Mouse (Mus musculus) cerebellum, postnatal 10 days (tissue): ENCODE results near the gene Ndufs2.

Source experiments
- DNase-seq, 2 experiments: peaks; one replicate each; pipeline ENCODE4 v3.0.0; 2021; ENCODE audit warnings: mixed read lengths in 2 of 2

Gene Ndufs2

GRCm38 (mm10) chr1:171250680-171251593 lies at the start of gene Ndufs2:
Gene Ndufs2 (minus strand): TSS chr1:171251388.
- peak; percentile 70 to 79 for DNase-seq

DNA sequence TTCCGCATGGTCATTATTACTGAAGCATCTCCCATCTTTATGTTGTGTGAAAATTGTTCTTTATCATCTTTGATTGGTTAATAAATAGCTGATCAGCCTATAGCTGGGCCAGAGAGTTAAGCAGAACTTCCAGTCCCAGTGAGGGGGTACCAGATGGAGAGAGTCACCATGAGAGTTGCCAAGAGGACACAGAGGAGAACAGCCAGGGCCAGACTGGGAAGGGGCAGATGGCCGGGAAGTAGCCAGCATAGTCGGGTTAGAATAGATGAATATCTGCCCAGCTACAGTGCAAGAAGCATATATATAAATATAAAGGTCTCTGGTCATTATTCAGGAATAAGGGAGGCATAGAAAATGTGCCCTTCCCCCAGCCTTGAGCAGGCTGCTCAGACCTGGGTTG lies 47.0 kb upstream of the Ndufs2 start:
- DNase-seq: peak in 1 of 2 experiments; percentile 53

DNA sequence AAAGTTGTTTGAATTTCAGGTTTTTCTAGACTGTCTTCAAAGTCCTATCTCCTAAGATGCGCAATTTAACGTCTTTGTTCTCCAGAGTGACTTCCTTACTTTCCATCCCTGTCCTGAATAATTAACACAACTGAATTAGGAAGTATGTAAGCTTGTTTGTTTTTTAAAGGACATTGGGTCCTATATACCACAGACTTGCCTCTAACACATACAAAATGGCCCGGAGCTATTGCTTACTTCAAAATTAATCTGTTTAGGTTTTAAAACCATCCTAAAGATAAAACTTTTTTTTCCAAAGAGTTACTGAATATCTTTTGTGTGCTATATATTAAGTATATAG lies 43.8 kb upstream of the Ndufs2 start:
- no peak for DNase-seq

DNA sequence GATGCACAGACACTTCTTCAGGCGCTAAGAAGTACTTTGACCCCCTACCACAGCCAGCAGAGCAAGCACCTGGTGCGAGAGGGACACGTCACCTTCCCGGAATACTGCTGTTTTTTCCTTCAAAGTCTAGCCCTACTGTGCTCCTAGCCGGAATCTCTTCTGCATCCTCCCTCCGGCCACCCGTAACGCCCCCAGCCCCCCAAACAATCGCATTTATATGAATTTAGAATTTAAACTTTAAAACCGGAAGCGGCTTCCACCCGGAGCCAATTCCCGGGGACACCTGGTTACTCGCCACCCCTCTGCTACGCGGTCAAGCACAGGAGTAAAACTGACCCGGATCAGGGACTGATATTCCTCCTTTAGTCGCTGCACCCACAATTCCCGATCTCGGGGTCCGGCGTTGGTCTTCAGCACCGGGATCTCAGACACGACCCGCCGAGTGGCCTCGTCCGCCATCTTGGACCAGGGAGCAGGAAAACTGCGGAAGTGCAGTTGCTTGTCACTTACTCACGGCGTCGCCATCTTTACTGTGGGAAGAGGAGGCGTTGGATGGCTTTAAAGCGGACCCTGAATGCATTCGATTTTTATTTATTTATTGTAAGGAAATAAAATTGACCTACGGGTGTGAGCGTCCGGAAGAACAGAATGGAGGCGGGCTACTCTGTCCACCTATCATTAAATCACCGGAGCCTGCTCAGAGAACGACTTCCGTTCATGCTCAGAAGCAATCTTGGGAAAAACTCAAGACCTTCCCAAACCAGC lies 43.3 kb upstream of the Ndufs2 start, which contains the start of gene Ufc1:
Ufc1 (minus strand) TSS at position 727 of the 765 bp plus-strand sequence.
- DNase-seq: peak; percentile 87 to 89

DNA sequence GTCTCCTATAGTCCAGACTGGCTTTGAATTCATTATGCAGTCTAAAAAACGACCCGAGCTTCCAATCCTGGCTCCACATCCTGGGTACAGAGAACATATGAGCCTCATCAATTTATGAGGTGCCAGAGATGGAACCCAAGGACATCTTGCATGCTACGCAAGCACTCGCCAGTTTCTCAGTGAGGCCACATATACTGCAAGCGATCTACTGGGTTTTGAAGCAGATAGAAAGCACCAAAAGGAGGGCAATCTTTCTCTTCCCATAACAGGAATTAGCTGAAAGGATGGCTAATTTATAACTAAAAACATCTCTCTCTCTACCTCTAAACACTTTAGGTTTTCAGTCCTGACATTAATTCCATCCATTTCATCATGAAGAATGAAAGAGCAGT lies 42.7 kb upstream of the Ndufs2 start:
- DNase-seq: no peak

- no peak for DNase-seq
Observed at GRCm38 (mm10) chr1:171293351-171293750, 42.2 kb upstream of the Ndufs2 start.

GRCm38 (mm10) chr1:171288328-171288727 lies 37.1 kb upstream of the Ndufs2 start:
- no peak for DNase-seq

DNA sequence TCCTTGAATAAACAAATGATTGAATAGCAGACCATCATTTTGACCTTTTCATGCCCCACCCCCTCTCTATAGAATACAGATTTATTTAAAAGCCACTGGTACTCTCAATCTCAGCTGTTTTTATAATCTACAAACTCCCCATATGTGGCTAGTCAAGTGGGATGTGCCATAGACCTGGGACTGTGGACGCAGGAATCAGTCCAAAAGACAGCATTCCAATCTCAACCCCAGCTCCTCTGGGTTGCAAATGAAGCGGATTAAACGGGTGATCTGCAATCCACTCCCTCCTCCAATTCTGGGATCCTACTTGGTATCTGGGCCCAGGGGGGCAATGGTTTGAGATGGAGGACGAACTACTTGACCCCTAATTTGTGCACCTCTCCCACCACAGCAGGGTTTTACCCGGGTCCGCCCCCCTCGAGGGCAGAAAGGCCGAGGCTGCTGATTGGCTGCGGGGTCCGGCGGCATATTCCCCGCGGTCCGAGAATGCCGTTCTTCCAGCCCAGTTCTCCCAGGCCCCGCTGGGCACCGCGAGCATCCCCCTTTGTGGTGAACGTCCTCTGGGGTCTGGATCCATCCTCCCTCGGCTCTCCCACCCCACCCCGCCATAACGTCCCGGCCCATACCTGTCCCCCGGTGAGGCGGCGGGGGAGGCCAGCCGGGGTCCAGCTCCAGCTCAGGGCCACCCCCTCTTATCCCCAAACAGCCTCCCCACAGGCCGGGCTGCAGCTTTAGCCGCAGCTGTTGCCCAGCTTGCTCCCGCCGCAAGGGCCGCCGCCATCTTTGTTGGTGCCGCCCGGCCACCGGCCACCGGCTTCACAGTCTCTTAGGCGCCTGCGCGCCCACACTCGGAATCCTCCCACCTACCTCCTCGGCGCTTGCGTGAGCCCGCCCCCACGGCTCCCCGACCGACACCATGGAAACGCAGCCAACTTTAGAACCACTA lies 36.2 kb upstream of the Ndufs2 start, which contains the start of gene Usp21:
Usp21 (minus strand) TSS at position 856 of the 946 bp plus-strand sequence.
- peak; percentile 96 to 98 for DNase-seq

GRCm38 (mm10) chr1:171286517-171286916 lies 35.3 kb upstream of the Ndufs2 start:
- peak; percentile 31 for DNase-seq

DNA sequence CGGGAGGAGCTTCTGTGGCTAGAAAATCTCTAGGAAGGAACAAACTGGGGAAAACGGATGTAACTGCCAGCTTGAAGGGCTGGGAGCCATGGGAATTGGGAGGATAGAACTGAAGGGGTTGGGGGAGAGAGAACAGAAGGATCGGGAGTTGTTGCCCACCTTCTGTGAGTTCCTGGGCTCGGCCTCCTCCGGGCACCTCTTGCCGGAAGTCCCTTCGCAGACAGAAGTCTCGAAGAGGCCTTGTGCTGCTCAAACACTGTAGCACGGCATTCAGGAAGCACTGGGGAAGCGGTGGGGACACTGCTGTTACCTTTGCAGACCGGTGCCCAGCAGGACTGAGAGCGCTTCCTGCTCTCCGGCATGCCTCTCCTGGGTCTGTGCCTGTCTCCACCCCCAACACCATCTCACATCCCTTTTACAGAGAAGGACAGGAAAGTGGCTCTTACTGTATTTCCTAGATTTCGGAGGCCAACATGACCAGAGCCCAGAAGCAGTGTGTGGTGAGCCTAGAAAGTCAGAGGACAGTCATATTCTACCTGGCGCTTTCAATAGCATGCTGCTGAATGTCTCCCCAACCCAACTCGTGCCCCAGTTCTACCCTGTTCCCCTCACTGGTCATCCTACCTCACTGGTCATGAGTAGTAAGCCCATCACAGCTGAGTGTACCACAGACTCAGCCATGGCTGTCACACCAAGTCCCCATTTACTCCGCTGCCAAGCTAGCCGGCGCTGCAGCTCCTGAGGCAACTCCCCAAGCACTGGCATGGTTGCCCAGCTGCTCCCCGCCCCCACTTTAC lies 34.1 kb upstream of the Ndufs2 start:
- peak; percentile 3 to 5 for DNase-seq

DNA sequence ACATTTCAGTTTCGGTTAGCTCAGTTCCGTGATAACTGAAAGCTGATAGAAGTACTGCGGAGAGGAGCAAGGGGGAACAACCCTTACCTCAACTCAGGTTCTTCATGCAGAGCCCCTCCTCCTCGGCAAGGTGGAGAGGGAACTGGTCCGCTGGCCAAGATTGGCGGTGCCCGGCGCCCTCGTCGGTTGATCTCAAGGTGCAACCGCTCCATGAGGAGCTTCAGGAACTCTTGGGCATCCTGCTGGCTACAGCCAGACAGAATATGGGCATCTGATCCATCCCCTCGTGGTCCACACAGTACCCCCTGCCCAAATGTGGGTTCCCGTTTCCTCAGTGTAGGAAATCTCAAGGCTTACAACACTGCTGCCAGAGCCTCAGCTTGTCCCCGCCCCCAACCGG lies 33.3 kb upstream of the Ndufs2 start:
- peak in 1 of 2 experiments; percentile 6 for DNase-seq

DNA sequence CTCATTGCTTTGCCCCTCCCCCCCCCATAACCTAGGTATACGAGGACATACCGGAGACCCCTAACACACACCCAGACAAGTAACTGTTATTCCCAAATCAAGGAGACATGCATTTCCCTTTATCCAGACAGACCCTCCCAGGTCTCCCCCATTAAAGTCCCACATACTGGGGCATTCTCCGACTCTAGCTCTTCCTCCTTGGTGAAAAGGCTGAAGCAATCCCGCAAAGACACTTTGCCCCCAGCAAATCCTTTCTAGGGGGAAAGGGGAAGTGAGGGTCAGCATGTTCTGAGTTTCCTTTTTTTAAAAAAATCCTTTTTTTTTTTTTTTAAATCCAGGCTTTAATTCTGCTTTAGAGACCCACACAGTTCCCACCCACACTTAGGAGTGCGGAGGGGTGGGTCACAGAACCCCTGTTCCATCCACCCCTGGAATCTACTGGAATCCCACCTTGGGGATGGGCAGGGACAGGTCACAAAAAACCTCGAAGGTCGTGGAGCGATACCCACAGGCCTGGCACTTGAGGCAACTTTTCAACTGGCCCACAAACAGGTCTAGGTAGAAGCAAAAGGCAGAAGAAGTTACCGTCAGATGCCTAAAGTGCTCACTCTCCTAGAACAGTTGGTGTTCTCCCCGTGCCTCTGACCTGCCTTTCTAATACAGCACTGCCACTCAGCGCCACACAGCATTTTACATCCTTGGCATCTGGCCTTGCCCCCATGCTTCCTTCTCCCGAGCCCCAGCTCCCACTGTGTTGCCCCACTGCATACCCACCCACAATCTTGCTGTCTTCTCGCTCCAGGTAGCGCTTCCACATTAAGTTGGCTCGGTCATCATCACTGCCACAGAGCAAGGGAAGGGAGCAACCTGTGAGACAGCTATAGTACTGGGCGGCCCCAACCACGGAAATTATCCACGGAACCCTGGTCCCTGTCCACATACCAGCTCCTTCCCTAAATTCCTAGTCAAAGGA lies 32.3 kb upstream of the Ndufs2 start:
- peak in 1 of 2 experiments; percentile 12 for DNase-seq

DNA sequence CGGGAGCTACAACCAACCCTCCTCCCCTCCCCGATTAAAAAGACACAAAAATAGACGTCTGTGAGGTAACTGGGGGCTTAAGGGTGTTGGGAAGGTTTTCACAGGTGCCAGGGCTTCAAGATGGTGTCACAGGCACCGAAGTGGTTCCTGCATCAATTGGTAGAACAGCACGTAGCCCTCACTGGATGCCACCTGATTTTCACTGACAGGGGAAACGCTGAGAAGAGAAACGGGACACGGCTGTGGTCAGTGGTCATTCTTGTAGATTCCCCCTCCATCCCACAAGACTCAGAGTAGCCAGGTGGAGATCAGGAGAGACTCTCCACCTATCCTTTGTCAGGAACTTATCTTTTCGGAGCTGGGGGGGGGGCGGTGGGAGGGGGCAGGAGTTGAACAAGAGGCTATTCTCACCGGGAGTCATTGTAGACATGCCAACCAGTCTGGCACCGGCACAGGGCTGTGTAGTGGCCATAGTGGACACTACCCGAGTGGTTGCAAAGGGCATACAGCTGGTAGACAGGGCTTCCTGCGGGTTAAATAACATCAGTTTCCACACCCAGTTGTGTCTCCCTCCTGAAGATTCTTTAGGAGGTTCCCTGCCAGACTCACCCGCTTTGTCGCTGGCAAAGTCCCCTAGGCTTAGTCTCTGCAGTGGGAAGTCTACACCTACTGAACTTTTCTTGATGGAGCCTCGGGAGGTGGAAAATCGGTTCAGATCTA lies 31.1 kb upstream of the Ndufs2 start:
- DNase-seq: peak; percentile 25 to 32

DNA sequence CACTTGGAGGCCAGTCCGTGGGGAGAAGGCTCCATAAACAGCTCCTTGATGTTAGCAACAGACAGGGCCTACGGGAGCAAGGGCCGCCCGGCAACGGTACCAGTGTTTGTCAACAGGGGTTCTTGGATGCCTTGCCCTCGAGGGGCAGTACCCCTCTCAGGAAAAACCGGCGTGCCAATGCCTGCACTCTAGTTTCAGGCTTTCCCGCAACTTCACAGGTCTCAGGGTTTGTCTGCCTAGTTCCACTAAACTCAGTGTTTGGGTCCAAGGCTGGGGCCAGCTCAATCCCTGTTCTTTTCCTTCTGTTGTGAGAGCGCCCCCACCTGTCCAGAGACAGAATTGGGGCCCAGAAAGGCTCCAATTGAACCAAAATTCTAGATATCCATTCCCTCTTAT lies 30.3 kb upstream of the Ndufs2 start:
- DNase-seq: peak; percentile 86 to 87

DNA sequence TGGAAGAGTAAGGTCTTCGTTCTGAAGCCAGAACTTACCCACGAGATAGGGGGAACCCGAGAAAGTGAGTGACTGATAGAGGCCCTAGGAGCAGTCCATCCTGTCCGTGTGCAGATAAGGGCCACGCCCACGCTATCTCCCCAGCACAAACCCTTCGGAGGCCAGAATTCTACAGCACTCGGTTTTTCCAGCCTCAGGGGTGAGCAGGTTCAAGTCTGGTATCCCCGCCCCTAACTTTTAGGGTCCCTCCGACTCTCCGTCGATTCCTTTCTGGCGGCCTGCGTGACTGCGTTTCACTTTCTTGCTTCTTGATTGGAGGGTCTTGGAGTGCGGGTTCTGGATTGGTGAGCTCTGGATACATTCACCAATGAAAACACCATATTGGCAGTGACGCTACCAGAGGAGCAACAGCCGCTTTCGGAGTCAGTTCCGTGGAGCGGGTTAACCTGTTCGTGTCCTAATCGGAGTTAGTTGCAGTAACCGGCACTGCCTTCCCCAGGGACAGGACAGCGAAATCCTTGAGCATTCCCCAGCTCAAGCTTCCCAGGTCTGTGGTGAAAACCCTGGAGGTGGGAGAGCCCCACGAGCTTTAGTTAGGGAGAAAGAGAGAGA lies 29.8 kb upstream of the Ndufs2 start, which contains the start of gene Ppox:
Ppox (minus strand) TSS at position 271 of the 612 bp plus-strand sequence.
- DNase-seq: peak; percentile 93

GRCm38 (mm10) chr1:171280250-171280915 lies 29.2 kb upstream of the Ndufs2 start:
- peak; percentile 14 to 48 for DNase-seq

DNA sequence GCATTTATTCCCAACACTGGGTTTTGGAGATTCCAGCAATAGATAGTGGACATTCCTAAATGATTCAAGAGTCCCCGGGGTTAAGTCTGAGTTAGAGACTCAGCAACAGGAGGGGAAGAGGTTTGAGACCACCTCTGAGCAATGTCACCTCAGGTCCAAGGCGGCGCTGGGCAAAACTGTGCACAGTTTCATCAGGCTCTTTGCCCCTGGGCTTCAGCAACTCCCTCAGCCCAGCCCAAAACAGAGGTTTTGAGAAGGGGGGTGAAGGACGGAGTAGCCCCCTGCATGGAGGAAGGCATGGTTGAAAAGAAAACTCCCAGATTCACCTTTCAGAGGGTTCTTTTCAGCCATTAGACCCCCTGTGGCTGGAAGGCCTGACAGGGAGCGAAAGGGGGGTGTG lies 28.5 kb upstream of the Ndufs2 start:
- peak in 1 of 2 experiments; percentile 10 for DNase-seq

GRCm38 (mm10) chr1:171279012-171279705 lies 28.0 kb upstream of the Ndufs2 start:
- peak in 1 of 2 experiments; percentile 5 for DNase-seq
